Mouse (Mus musculus): Measurements from ENCODE around the gene Apba3.

Apba3 gene

GRCm38 (mm10) chr10:81252424-81253419 lies 14.0 kb upstream of the Apba3 start, which contains the start of gene Matk:
Gene Matk, plus strand, starts transcription at chr10:81252935.
- no peak for DNase-seq

DNA sequence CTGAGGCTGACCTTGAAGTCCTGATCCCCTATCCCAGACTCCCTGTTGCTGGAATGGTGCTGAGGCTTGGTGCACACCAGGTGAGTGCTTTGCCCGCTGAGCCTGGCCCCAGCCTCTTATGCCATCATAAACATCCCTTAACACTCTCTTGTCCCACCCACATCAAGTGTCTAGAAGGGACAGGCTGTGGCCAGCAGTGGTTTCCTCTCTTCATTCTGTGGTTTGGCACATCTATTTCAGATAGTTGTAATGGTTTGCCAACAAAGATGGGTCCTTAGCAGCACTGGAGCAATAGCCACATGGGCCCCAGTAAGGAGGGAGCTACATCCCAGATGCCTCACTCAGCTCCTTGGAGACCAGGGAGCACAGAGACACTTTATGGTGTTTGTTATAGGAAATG lies 11.9 kb upstream of the Apba3 start:
- no peak for DNase-seq

GRCm38 (mm10) chr10:81257158-81258039 lies 9.4 kb upstream of the Apba3 start:
- DNase-seq: no peak

- no peak for DNase-seq
These were observed 7.4 kb upstream of the Apba3 start for GRCm38 (mm10) chr10:81259225-81259884.

- no peak for DNase-seq
These were observed 5.7 kb upstream of the Apba3 start for GRCm38 (mm10) chr10:81261025-81261424.

DNA sequence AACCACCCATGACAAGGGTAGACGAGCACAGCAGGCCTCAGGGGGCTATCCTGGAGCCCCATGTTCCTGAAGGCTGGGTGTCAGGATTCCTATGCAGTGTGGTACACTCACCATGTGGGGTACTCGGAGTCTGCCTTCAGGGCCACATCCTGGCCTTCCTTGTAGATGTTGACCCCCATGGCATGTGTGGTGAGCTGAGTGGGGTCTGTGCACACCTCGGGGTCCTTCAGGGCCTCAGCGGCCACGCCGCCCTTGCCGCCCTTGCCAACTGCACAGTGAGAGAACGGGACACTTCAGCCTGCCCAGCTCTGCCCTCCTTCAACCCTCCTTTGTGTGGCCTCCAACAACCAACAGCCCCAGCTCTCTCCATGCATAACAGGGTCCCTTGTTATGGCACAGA lies 1.2 kb upstream of the Apba3 start:
- DNase-seq: peak; percentile 96

- peak; percentile 99 for DNase-seq
These were observed 1.3 kb downstream of the Apba3 start for GRCm38 (mm10) chr10:81268056-81268455.

GRCm38 (mm10) chr10:81268643-81269412 lies 2.1 kb downstream of the Apba3 start:
- peak; percentile 95 for DNase-seq

DNA sequence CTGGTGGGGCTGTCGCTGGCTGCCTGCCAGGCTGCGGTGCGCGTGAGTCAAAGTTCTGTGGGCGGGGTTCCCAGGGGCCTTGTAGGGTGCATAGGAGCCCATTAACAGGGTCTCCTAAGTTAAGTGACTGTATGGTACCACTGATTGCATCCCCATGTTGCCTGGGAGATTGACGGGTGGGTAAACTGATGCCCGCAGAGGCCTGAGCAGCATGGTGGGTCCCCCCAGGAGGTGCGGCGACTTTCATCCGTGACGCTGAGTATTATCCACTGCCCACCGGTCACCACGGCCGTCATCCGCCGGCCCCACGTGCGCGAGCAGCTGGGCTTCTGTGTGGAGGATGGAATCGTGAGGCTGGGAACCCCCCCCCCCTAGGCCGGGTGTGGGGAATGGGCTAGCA lies 5.6 kb downstream of the Apba3 start:
- DNase-seq: peak; percentile 90

GRCm38 (mm10) chr10:81273842-81274241 lies 7.1 kb downstream of the Apba3 start:
- DNase-seq: no peak

- no peak for DNase-seq
These were observed 10.9 kb downstream of the Apba3 start for GRCm38 (mm10) chr10:81277676-81278075.

DNA sequence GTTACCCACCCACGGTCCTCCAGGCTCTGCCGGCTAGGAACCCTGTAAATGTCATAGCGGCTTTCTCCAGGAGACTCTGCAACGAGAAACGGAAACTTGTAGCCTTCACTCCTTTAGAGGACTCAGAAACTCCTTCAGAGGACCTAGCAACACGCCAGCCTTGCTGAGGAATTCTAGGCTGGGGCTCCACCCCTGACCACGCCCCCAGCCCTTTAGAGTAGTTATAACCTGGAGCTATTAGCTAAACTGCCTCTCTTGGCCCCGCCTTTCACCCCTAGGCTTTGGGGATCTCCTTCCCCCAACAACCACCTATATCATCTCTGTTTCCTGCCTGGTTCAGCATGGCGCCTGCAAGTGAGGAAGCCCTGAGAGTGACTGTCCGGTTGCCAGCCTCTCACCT lies 12.7 kb downstream of the Apba3 start:
- no peak for DNase-seq

GRCm38 (mm10) chr10:81284189-81284588 lies 17.4 kb downstream of the Apba3 start:
- DNase-seq: no peak

- DNase-seq: no peak
These were observed 18.0 kb downstream of the Apba3 start for GRCm38 (mm10) chr10:81284719-81285118.

- DNase-seq: peak; percentile 98
These were observed 19.1 kb downstream of the Apba3 start for GRCm38 (mm10) chr10:81285694-81286450.

DNA sequence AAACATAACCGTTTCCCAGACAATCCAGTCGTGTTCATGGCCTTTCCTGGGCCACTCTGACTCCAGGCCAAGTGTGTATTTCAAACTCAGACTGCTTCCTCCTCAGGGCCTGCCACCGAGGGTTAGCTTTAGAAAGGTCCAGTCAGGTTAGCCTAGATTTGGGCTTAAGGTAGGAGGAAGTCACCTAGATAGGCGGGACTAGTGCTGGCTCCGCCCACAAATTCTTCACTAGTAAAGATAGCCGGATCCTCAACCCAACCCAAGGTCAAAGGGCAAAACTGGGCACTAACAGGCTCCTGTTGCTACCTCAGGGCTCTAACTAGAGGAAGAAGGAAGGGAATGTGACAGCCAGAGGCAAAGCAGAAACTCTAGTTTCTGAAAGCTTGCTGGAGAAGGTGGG lies 19.8 kb downstream of the Apba3 start:
- DNase-seq: no peak

- peak; percentile 92 for DNase-seq
These were observed 20.9 kb downstream of the Apba3 start for GRCm38 (mm10) chr10:81287513-81288157.

DNA sequence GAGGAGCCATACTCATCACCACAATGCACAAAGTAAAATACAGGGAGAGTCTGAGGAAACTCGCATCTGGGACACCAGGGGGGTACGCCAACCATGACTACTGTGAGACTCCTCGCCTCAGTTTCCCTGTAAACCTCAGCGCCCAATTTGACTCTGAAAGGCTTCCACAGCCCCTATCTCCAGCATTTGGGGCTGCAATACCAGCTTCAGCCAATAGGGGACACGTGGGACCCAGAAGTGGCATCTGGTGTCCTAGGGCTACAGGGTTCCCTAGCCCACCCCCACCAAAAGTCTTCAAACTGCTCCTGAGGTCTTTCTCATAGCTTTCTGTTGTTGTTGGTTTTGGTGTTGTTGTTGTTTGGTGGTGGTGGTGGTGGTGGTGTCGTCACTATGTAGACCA lies 21.8 kb downstream of the Apba3 start:
- no peak for DNase-seq

DNA sequence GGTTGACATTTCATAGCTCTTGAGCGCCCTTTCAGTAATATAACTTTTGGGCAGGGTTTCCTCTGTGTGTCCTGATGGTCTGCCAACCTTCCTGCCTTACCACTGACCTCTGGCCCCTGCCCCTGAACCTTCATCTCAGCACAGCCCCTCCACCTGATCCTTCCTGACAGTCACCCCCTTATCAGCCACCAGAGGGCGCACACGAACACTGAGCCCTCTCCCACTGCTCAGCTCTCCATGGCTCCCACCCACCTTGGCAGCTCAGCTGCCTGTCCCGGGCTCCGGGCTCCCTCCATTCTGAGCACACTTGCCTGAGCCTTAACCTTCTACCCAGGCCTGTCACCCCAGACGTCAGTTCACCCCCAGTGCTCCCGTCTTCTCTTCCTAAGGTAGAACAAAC lies 22.5 kb downstream of the Apba3 start:
- peak; percentile 97 for DNase-seq

DNA sequence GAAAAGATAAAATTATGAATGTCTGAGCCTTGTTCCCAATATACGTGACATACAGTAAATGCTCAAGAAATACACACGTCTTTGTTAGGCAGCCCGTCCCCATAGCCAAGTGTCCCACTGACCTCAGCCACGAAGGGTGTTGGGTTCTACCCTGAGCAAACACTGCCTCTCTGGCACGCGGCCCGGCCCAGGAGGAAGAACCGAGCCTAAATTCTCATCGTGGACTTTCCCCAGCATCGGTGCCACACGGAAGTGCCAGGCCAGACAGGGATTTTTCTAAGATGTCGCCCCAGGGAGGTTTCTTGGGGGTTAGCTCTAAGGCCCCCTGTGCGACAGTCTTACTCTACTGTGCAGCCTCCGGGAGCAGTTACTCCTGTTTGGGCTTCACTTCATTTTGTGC lies 23.1 kb downstream of the Apba3 start:
- DNase-seq: no peak

Data from heart, adult 11 months (tissue).